Mouse (Mus musculus) frontal cortex, postnatal 14 days (tissue): ENCODE results near the gene Dera.

ENCODE experiments used
- DNase-seq, 2 experiments: peaks; one replicate each; pipeline ENCODE4 v3.0.0; 2022; ENCODE audit warnings: low spot score in 2 of 2

Dera gene

DNA sequence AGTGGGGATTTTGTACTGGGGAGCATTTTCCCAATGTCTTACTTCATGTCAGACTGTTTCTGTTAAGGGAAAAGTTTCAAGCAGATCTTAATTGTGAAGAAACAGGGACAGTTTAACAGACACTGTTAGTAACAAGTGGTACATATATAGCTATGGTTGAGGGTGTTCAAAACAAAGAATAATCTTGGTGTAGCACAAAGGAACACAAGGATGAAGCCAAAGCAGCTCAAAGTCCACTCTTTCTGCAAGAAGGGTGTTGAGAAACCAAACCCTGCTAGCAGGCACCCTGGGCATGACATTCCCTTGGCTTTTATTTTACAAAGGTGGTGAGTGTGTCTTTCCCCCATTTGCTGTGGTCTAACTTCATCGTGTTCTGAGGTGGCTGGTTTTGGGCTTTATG, 3.5 kb downstream of the Dera start:
- DNase-seq: no peak

DNA sequence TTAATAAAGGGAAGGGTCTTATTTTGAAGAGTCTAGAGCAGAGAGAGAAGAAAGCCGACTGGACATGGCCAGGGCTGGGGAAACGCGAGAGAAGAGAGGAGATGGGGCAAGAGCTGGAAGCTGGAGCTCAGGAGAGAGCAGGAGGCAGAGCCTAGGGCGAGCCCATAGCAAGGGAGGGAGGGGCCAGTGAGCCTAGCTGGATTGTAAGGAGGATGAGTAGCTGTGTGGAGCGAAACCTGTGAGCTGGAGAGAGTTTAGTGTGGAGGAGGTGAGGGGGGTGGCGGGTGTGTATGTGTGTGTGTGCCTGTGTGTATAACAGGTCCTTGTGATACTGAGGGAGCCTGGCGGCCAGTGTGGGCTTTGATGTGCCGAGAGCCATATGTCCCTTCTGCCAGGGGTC, 5.3 kb downstream of the Dera start:
- DNase-seq: no peak

DNA sequence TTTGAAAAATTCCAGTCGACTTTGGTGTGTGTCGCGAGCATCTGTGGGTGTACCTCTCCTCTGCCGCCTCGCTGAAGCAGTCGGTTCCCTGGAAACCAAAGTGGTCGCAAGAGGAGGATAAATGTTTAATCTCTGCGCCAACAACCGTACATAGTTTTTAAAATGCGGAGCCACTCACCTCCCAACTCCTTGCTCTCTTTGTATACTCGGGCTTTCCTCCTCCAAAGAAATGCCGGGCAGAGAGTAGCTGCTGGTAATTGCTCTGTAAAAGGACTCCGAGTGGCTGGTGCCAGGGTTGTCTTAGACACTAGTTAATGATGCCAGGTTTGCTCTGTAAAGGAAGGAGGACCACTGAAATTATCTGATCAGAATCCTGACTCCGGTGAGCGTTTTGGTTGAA, 6.6 kb downstream of the Dera start:
- DNase-seq: no peak

DNA sequence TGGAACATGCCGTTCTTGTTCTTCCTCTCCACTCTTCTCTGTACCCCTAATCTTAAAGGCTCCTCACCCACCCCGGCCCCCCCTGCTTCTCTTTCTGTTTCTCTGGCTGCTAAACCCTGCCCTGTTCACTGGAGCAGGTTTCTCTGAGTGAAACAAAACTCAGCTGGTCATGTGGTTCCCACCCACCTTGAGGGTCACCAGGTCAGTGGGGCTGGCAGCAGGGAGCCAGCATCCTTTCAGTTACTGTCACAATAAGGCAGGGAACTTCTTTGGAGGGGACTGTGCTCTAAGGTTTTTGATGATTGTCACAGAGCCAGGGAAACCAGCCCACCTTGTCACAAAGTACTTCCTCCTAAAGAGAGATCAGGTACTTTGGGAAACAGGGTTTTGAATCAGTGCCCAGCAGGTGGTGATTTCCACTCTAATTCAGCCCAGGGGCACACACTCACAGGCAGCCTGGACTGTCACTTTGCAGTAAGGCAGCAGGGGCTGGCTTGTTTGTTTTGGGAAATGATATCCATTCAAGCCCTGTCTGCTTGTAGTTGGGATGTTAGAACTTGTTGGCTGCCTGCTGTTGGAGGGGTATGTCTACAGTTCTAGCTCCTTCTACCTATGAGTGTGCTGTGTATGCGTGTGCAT, 10.3 kb downstream of the Dera start:
- DNase-seq: no peak

DNA sequence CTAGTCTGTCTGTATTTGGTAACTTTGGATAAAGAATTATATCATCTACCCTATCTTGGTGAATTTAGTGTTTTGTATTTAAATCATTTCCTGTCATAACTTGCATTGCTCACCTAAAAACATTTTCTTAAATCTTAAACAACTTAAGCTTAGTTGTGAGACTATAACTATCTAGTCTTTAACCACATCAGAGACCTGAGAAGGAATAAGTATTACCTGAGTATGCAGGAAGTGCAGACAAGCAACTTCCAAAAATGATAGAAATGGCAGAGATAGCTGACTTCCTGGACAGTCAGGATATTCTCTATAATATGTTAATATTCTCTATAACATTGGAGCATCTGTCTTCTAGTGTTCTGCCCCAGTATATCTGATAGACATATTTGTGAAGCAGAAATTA, 11.8 kb downstream of the Dera start:
- DNase-seq: no peak

DNA sequence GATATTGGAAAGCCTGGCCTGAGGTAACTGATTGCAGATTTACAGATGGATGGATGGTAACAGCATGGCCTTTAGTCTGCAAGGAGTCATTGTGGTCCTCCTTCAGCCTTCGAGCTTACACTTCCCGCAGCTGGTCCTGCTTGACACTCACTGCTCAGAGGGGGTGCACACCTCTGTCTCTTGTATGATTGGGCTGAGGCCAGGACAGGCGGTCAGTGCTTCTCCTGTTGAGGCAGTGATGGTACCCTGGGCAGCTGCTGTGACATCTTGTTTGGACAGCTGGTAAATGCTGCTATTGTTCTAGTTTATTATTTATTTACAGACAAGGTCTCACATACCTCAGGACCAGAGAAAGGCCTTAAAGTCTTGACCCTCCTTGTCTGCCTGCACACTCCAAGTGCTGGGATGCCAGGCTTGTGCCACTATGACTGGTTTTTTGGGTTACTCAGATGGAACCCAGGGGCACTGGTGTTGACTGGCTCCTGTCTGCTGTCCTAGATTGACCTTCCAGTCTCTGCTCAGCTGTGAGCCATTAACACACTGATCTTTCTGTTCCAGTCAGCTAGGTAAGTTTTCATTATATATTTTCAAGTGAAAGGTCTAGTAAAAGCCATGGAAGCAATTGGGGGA, 17.4 kb downstream of the Dera start:
- DNase-seq: no peak

DNA sequence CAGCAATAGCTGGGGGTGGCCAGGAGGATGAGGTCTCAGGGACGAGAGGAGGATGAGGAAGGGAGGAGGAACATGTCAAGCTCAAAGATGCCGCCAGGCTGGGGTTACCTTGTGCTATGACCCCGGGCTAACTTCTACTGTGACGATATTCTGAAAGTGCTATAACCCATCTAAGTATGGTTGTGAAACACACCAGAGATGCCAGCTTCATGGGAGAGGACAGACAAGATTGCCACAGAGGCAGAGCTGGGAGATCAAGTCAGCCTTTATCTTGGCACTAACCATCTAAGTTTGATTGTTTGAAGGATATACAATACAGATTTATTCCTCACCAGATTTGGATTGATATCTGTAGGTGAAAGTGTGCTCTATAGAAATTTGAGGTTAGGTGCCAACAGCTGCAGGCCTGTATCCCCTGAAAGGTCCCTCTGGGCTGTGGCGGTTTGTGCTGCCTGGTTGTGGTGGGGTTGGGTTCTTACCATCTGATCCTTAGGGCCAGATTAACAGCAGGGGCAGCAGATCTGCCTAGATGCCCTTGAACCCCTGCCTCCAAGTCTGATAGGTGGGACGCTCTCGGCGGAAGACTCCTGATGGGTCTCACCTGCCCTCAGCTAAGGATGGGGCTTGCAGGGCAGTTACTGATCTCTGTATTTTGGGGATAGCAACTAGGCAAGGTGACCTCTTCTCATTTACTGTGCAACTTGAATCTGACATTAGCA, 18.7 kb downstream of the Dera start:
- no peak for DNase-seq

DNA sequence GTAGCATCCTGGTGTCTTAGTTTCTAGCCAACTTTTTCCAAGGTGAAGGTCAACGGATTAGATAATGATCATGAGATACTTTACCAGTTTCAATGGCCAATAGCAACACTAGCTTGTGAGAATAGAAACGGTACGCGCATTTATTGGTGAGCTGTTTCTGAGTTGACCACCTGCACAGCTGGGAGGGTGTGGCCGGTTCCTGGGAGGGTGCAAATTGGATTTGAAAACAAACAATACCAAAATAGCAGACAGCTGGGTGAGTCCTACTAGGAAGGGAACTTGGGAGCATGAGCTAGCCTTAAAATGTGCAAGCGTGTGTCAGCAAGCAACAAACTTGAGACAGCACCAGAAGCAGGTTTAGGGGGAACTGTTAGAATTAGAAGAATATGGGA, 19.3 kb downstream of the Dera start:
- DNase-seq: no peak

DNA sequence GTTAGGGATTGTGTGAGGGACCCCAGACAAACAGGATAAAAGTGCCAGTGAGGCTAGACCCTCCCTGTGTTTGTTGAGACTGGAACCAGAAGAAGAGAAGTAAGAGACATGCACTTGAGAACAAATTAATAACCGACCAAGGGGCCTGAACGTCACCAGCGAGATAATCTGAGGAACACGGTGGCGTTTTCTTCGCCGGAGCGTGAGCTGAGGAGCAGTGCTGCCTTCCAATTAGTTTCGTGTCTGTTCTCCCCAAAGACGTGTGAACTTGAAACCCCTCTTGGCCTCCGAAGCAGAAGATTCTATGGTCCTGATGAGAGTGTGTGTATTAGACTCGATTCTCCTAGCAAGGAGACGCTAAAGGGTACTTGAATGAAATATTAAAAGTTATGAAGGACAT, 19.8 kb downstream of the Dera start:
- no peak for DNase-seq

DNA sequence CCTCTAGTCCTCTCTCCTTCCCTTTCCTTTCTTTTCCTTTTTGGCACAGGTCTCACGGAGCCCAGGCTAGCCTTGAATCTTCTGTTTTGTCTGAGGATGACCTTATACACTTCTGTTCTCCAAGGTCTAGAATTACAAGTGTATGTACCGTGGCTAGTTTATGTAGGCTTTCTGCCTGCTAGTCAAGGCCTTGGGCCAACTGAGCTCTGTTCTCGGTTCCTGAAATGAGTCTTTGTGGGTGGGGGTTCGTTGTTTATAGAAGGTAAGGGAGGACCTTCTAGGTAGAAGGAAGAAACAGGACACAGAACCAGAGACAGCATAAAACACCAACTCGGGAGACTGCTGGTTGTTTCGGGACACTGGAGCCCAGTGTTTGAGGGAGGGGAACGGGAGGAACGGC, 20.8 kb downstream of the Dera start:
- no peak for DNase-seq

DNA sequence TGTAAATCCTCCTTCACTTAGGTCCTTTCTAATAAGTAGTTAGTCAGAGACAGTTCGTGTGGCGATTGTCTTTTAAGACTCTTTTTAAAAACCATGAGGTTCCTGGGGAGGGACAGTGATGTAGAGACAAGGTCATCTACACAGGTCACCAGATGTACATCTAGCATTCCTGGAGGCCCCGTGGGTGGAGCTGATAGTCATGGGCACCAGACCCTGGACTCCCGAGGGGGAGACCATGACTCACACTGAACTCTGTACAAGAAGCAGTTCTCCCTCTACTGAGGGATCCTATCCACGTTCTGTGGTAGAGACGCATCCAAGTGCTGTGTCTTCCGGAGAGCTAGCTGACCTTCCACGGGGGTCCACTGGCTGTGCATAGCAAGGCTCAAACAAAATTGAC, 22.6 kb downstream of the Dera start:
- no peak for DNase-seq

DNA sequence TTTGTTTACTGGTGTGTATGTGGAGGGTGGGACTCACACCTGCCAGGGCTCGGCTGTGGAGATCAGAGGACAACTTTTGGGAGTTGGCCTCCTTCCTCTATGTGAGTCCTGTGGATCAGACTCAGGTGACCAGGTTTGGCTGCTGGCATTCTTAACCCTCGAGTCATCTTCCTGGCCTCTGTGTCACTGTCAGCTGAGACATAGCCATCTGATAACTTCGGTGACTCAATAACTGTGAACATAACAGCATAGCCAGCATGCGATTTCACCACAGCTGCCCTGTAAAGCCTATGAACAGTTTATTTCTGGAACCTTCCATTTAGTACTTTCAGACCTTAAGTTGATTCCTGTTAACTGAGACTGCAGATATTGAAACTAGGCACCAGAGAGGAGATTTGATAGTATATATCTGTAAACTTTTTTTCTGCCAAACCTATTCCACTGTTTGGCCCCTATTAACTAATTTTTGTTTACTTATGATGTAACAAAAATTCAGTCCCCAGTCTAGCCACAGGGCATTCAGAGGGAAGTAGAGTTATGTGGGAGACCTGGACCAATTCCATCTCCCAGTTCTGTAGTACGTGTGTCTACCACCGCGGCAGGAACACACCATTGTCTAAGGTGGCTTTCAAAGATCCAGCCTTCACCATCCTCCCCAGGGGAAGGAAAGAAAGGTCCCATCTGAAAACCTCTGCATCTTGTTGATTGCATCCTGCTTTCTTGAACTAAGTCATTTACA, 29.7 kb downstream of the Dera start:
- DNase-seq: no peak

DNA sequence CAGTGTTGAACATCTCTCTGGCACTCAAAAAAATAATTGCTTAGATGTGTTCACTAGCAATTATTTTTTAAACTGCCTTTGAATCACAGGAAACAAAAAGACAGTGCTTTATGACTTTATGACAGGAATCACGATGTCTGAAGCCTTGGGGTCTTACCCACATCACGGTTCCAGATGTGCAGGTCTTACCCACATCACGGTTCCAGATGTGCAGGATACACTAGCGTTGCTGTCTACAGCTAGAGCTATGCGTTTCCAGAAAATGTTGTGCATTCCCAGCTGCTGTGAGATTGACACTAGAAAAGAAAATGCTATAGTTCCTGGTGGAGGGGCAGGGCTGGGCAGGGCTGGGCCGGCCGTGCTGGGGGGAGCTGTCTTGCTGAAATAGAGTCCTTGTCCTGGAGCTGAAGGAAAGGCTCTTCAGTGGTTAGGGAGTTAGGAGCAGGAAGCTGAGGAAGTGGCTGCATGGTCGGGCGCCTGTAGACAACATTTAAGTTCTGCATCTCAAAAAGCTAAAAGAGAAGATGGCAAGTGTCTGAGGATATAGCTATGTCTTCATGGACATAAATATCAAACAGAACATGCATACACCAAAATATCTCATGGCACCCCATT, 34.7 kb downstream of the Dera start:
- no peak for DNase-seq

DNA sequence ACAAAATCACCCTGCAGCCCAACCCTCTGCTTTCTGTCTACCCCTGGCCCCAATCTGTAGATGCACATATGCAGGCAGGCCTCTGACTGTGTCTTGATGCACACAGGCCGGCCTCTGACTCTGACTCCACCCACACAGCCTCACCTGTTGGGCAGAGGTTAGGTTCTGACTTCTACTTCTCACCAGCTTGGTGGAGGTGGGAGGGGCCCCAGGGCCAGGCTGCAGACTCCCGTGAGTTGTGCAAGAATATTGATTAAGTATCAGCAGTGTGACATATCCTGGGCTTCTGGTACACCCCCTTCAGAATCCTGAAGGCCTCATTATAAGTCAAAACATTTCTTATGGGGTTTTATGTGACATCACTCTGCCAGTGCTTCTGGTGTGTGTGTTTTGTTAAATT, 35.3 kb downstream of the Dera start:
- DNase-seq: no peak

DNA sequence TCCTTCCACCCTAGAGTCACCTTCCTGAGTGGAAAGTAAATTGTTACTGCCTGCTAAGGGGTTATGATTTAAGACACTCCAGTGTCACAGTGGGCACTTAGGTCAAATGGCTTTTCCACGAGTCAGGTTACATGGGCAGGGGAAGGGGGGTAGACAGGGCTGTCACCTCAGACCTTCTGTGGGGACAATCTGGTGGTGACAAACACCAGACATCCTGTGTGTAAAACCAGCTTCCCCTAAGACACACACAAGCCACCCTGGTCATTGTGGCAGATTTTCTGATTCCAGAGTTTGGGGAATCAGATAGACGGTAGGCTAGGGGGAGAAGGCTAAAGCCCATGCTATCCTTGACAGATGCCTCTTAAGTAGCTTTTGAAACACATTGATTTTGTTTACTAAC, 41.1 kb downstream of the Dera start:
- DNase-seq: no peak

DNA sequence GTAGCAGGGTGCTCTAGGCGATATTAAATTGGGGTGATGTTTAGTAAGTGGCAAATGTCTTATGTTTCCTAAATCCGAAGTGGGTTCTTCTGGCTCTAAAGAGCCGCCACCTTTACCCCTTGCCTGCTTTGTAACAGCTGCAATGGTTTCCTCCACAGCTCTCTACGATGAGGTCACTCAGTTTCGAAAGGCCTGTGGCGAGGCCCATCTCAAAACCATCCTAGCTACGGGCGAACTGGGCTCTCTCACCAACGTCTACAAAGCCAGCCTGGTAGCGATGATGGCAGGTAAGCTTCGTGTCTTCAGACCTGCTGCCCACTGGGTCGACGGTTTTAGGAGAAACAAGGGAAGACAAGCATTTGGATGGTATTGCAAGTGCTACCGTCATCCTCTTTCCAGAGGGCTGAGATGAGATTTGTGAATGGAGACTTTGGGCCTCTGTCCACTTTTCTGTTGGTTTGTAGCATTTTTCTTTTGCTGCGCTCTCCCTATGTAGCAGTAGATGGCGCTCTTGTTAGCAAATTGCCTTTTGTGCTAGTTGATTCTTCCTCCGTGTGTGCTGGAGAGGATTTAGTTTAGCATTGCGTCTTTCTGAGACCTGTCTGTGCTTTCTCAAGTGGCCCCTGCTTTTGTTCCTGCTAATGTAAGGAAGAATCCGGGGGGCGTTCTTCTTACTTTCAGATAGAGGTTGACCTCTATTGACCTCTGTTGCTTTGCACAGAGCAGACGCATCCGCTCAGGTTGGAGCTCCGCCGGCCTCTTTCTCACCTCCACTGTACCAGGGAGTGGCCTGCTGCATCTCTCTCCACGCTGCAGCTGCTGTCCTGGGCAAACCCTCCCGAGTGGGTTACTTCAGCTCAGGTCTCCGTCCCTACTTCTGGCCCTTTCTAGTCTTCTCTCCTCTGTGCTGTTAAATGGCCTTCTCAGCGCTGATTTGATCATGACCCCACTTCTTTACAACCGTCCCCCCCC, 42.5 kb downstream of the Dera start:
- peak; percentile 30 to 55 for DNase-seq

DNA sequence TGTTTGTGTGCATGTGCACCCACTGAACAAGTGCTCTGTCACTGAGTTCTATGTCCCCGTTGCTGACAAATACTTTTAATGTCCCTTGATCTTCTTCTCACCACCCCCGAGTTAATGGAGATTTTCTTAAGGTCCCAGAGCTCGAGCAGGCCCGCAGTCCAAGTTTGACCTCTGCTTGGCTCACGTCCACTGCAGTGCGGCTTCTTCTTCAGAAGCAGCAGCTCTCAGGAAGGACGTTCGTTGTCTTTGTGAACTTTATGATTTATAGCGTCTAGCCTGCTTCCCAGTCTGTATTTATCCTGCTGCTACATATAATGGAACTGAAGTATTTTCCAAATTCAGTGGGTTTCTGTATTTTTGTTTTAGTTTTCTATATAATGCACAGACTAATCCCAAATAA, 44.9 kb downstream of the Dera start:
- DNase-seq: no peak

DNA sequence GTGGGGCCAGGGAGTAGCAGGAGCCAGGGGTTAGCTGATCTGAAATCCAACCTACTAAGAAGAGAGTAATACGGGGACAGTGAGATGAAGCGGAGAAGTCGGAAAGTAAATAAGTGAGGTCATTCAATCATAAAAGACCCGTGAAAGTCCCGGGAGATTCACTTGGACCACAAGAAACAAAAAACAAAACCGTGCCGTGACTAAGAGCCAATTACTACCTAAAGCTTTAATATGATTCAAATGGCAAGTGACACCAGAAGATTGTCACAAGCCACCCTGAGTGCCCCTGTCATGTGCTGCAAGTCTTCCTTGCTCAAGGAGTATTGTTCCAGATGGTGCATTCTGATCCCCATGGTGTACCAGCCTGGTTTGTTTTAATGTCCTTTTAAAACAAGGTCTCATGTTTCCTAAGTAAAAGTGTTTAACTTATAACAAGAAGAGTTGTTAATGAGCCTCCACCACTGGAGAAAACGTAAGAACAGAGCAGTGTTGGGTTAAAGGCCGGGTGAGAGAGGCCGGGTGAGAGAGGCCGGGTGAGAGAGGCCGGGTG, 49.2 kb downstream of the Dera start:
- DNase-seq: no peak

DNA sequence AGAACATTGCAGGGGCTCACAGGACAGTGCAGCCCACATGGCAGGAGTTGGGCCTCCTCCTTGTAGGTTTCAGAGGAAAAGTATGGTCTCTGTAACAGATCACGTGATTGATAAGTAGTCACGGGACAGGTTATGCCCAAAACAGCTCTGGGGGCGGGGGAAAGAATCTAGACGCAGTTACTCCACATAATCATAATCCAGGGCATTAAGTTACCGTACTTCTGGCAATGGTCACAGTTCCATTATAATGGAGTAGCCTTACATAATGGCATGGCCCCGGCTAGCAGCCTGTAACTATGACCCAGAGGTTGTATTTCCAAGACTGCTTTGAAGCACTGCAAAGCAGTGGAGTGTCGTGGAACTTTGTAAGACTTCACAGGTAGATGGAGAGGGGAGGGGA, 49.8 kb downstream of the Dera start:
- no peak for DNase-seq

DNA sequence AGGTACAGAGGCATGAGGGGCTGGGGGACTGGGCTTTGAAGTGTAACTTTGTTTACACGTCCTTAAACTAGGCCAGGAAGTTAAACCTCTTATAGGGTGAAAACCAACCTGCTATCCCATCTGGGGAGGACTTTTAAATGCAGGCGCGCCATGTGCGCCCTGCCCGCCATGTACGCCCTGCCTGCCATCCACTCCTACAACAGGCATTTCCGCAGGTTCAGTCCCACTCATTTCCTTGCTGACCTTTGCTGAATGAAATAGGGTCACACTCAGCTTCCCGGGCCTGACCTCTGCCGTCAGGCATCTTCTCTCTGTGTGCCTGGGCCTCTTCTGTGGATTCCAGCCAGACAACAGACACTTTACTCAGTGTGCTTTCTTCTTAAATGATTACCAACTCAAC, 50.3 kb downstream of the Dera start:
- no peak for DNase-seq

DNA sequence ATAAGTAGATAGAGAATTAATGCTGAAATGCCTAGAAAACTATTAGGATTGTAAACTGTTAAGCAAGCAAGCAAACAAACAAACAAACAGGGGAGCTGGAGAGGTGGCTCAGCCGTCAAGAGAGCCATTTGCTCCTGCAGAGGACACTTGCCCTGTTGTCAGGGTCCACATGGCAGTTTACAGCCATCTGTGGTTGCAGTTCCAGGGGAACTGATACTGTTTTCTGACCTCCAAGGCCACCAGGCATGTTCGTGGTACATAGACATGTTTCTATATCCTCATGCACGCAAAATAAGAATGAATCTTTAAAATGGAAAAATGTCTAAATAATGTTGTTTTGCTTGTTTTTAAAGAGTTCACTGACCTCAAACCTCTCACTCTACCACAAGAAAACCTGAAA, 52.0 kb downstream of the Dera start:
- DNase-seq: no peak
